Mouse (Mus musculus) left cerebral cortex, adult 6 months (tissue): ENCODE results near the gene Arl10. TPM values are rescaled to one million over a fixed set of nuclear protein-coding genes. Genes with fewer than 3 reads are reported as not detected.

Source experiments
- long read RNA-seq, 2 experiments: library from polyadenylated mRNA; unstranded; transcript quantifications; one replicate each; pipeline ENCODE4 v2.0.0; 2019 to 2020
- polyA plus RNA-seq: library from polyadenylated mRNA; unstranded; fragments of <200 nt; fragmentation: Nextera tagmentation; gene quantifications from 2 replicates; pipeline ENCODE4 v1.2.3, GENCODE M21; 2021

Arl10 gene
- 29.6 and 29.7 TPM in 2 replicates for polyA plus RNA-seq
- long read RNA-seq, experiment 1, transcript Arl10-201 (4 exons, 1,046 nt): major isoform, 72 of 92 reads
- long read RNA-seq, experiment 1, partial matches to known transcripts: 15 of 92 reads
- long read RNA-seq, experiment 1, other reads (novel, unspliced or antisense): 1 of 92 reads
- long read RNA-seq, experiment 2, transcript Arl10-201 (4 exons, 1,046 nt): major isoform, 8 of 12 reads
- long read RNA-seq, experiment 2, partial matches to known transcripts: 0 of 12 reads
- long read RNA-seq, experiment 2, other reads (novel, unspliced or antisense): 4 of 12 reads

DNA sequence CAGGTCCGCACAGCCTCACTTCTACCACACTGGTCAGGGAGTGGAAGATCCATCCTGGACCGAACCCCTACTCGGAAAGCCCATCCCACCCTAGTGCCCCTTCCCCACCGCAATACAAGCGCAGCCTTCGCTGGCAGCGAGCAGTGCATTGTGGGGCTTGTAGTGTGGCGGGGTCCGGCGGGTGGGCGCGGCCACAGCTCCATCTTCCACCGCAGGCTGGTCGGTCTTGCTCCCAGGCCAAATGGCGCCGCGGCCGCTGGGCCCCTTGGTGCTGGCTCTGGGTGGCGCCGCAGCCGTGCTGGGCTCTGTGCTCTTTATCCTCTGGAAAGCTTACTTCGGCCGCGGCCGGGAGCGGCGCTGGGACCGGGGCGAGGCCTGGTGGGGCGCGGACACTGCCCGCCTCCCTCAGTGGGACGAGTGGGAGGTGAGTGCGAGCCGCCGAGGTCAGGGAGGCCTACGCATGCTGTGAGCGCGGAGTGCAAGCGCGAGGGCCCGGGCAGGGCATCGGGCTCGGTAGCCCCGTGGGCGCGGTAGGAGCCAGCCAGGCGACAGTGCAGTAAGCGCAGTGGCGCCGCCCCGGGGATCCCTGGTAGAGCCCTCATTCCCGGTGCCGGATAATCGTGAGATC, at the start of gene Arl10:
Gene Arl10, plus strand, starts transcription at position 162 of the 628 bp plus-strand sequence.

DNA sequence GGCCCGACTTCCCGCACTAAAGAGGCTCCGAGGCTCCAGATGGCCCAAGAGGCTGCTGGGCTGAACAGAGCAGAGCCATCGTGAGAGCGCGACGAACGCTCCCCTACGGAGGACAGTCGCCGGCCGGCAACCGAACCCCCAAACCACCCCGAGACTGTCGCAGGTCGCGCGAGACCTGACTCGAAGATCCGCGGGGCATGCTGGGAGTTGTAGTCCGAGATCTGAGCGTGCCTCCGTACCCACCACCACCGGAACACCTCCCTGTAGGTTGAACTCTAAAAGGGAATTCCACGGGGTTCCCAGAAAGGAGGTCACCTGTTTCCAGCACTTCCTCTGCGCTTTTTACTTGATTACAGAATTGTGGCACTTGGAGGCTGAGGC, 9.6 kb upstream of the Arl10 start, which contains the start of gene 4833439L19Rik:
Gene 4833439L19Rik, minus strand, starts transcription at position 235 of the 381 bp plus-strand sequence.

DNA sequence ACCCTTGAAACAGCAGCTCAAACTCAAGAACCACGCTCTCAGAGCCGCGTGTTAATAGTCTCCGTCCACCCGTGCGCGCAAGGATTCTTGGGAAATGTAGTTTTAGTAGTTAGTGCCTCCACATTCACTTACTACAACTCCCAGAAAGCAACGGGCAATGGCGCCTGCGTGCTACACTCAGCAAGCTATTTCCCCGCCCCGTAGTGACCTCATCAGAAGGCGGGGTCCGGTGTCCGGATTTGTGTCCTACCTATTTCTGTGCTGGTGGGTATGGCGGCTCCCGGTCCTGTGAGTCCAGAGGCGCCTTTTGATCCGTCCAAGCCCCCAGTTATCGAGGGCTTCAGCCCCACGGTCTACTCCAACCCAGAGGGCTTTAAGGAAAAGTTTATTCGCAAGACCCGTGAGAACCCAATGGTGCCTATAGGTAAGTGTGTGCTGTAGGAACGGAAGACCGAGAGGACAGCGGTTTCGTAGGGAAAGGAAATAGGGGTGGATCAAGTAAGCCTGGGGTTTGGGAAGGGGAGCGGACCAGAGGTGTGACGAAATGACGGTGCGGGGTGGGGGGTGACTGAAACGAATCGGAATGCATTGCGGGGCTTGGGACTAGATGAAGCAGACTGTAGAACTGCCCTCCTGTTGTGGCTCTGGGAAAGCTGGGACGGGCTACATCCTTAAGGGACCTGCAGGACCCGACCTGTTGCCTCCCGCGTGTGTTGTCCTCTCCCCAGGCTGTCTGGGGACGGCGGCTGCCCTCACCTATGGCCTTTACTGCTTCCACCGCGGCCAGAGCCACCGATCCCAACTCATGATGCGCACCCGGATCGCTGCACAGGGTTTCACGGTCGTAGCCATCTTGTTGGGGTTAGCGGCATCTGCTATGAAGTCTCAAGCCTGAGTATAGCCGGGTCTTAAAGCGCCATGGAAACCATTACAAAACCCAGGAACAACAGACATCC, 15.5 kb downstream of the Arl10 start, which contains the start of the genes Nop16 and Higd2a:
Gene Nop16, minus strand, starts transcription at position 95 of the 956 bp plus-strand sequence.
Gene Higd2a, plus strand, starts transcription at position 212 of the 956 bp plus-strand sequence.

GRCm38 (mm10) chr13:54610972-54611754, 36.3 kb downstream of the Arl10 start, which contains the start of gene Cltb:
Cltb (minus strand) TSS chr13:54611344.

GRCm38 (mm10) chr13:54621155-54621932, 46.5 kb downstream of the Arl10 start, which contains the start of gene Faf2:
Faf2 (plus strand) TSS chr13:54621784.

Other genes with a start within 250 kb of the Arl10 start
- 221 and 225 TPM in 2 replicates for gene Cplx2, start 203.7 kb upstream of the Arl10 start, polyA plus RNA-seq
- 37.9 and 59.1 TPM in 2 replicates for gene Thoc3, start 106.2 kb upstream of the Arl10 start, polyA plus RNA-seq
- gene Simc1, start 71.2 kb upstream of the Arl10 start, polyA plus RNA-seq: 4.8 and 5.1 TPM in 2 replicates
- 144 and 231 TPM in 2 replicates for gene 4833439L19Rik, start 9.6 kb upstream of the Arl10 start, polyA plus RNA-seq
- 26.8 and 33.1 TPM in 2 replicates for gene Nop16, start 15.1 kb downstream of the Arl10 start, polyA plus RNA-seq
- gene Higd2a, start 15.2 kb downstream of the Arl10 start, polyA plus RNA-seq: 459 and 466 TPM in 2 replicates
- 327 and 401 TPM in 2 replicates for gene Cltb, start 36.3 kb downstream of the Arl10 start, polyA plus RNA-seq
- 32.3 and 53.8 TPM in 2 replicates for gene Faf2, start 46.8 kb downstream of the Arl10 start, polyA plus RNA-seq
- 51.4 and 177 TPM in 2 replicates for gene Rnf44, start 118.9 kb downstream of the Arl10 start, polyA plus RNA-seq
- 0.27 and 0.29 TPM in 2 replicates for gene Cdhr2, start 126.4 kb downstream of the Arl10 start, polyA plus RNA-seq
- gene Gprin1, start 174.9 kb downstream of the Arl10 start, polyA plus RNA-seq: 9.8 and 42.2 TPM in 2 replicates
- gene Sncb, start 191.6 kb downstream of the Arl10 start, polyA plus RNA-seq: 50.2 and 213 TPM in 2 replicates
- gene Eif4e1b, start 209.0 kb downstream of the Arl10 start, polyA plus RNA-seq: not detected in 2 replicates
- 148 and 156 TPM in 2 replicates for gene Tspan17, start 214.4 kb downstream of the Arl10 start, polyA plus RNA-seq